In genomic region chr11:96861446-96861845, GRCm38 (mm10) we compare ENCODE assay signal across 7 mouse cellular contexts. TPM values are rescaled to one million over a fixed set of nuclear protein-coding genes. Genes with fewer than 3 reads are reported as not detected.
DNase-seq lines count a peak whose midpoint lies in the region; ATAC-seq and TF ChIP-seq lines count a peak whose summit lies in the region.

No protein-coding gene starts in this region.

- intact Hi-C loops in heart, postnatal 14 days (cut with DNase I), result loop anchor here (2.0 to 5.0 kb wide), 5 partner anchors 84 to 583 kb away; partner anchors contain the start of genes Hoxb5 and Snx11

- DNase-seq in 3134 (ENCODE audit: extremely low read depth, insufficient read length, low spot score) (peak; percentile 81), ES-E14 (ENCODE audit: low read depth, low spot score) (no peak)
- peak; percentile 83 for DNase-seq in fibroblast of lung, adult 2 months (ENCODE audit: low read depth)
- DNase-seq in heart, postnatal 14 days, result peak; percentile 53 to 62

- H3K9me3 ChIP-seq in ES-E14 (ENCODE audit: control insufficient read depth, insufficient read depth, low read depth, low read length), result no peaks in the 10 kb centered on the region
- no peaks in the 10 kb centered on the region for H3K9me3 ChIP-seq in limb, embryonic 12.5 days
- no peaks in the 10 kb centered on the region for H3K9me3 ChIP-seq in midbrain, embryonic 13.5 days

- H3K4me3 ChIP-seq in ES-E14 (ENCODE audit: insufficient read depth in 1 of 2, low read depth in 1 of 2, low read length in 2 of 2, poor library complexity in 1 of 2, severe bottlenecking in 1 of 2), result peak overlapping the region; percentile 62 to 70
- peak overlapping the region; percentile 41 for H3K4me3 ChIP-seq in limb, embryonic 12.5 days (replicated peaks)
- H3K4me3 ChIP-seq in midbrain, embryonic 13.5 days (replicated peaks), result peak overlapping the region; percentile 43

- in situ Hi-C loops in ES-E14 (cut with MboI; ENCODE audit: low sequenced_read_pairs in 2 of 2, unreplicated experiment in 2 of 2), result loop anchor here (25.0 kb wide), 2 partner anchors 299 to 574 kb away; partner anchors contain the start of genes Hoxb6 (in 1 of the 2), Hoxb7 (in 1 of the 2) and Hoxb8 (in 1 of the 2)

- 2% methylated on average over 20 of the region's 20 CpGs for WGBS in limb, embryonic 12.5 days
- 2% methylated on average over 20 of the region's 20 CpGs for WGBS in midbrain, embryonic 13.5 days

- H3K9ac ChIP-seq in ES-E14 (ENCODE audit: insufficient read depth, low read depth, low read length, poor library complexity, severe bottlenecking), result peak overlapping the region; percentile 54
- H3K9ac ChIP-seq in limb, embryonic 12.5 days (replicated peaks), result peak overlapping the region; percentile 47
- H3K9ac ChIP-seq in midbrain, embryonic 13.5 days (replicated peaks), result peak overlapping the region; percentile 57

- peak; percentile 7; the same call in 1 of the 2 replicates for ATAC-seq in limb, embryonic 12.5 days (ENCODE audit: insufficient number of reproducible peaks, insufficient read depth, low FRiP score, low TSS enrichment, low read depth)
- peak; percentile 53 for ATAC-seq in midbrain, embryonic 13.5 days
- no peak for ATAC-seq in activated CD4-positive, CD25-positive, alpha-beta regulatory T cell, adult 4 months

- peaks cover 22% of the 10 kb centered on the region for H3K27me3 ChIP-seq in limb, embryonic 12.5 days
- H3K27me3 ChIP-seq in midbrain, embryonic 13.5 days, result 0 out of 2 replicates have a peak, but pooled peaks cover 3% of the 10 kb centered on the region

- peaks cover 0 to 10% of the 10 kb centered on the region in 2 experiments; a peak in 1 of 4 replicates for H3K4me1 ChIP-seq in ES-E14 (ENCODE audit: control insufficient read depth in 2 of 2, insufficient read depth in 2 of 2, low read length in 2 of 2, poor library complexity in 1 of 2)
- H3K4me1 ChIP-seq in limb, embryonic 12.5 days (replicated peaks), result peaks cover 32% of the 10 kb centered on the region
- peaks cover 36% of the 10 kb centered on the region for H3K4me1 ChIP-seq in midbrain, embryonic 13.5 days (replicated peaks)

- H3K27ac ChIP-seq in ES-E14 (ENCODE audit: insufficient read depth, low read depth, low read length, poor library complexity, severe bottlenecking), result no peak overlapping the region
- H3K27ac ChIP-seq in limb, embryonic 12.5 days, result no peak overlapping the region
- no peak overlapping the region for H3K27ac ChIP-seq in midbrain, embryonic 13.5 days

- no peaks in the 10 kb centered on the region for H3K36me3 ChIP-seq in ES-E14 (ENCODE audit: control insufficient read depth, insufficient read depth, low read length, poor library complexity, severe bottlenecking)
- no peaks in the 10 kb centered on the region; the same call in 1 of the 2 replicates for H3K36me3 ChIP-seq in limb, embryonic 12.5 days
- H3K36me3 ChIP-seq in midbrain, embryonic 13.5 days, result no peaks in the 10 kb centered on the region

- H3K4me2 ChIP-seq in limb, embryonic 12.5 days, result peak overlapping the region; percentile 74
- peak overlapping the region; percentile 86 for H3K4me2 ChIP-seq in midbrain, embryonic 13.5 days (replicated peaks)

TF ChIP-seq in ES-E14, 5 proteins besides CTCF, POLR2A, EP300 and RAD21:
- TF ChIP-seq MAFK (IDR thresholded peaks at IDR 0.05; ENCODE audit: insufficient read depth, low read depth, low read length) (no peak), HCFC1 (IDR thresholded peaks at IDR 0.05; ENCODE audit: borderline replicate concordance, insufficient read depth, low read length) (no peak), ZC3H11A (IDR thresholded peaks at IDR 0.05; ENCODE audit: borderline replicate concordance, low read depth, low read length) (no peak), CHD2 (IDR thresholded peaks at IDR 0.05; ENCODE audit: low read depth, low read length) (no peak), ZNF384 (IDR thresholded peaks at IDR 0.05; ENCODE audit: low read depth, low read length) (no peak)

RNA-seq across cellular contexts. Expression of gene Copz2, which starts 11.8 kb away (rescaled TPM):
- total RNA-seq in ES-E14 (2012; rRNA removed), result 2.5 and 5.5 TPM in 2 replicates
- 10 to 100 TPM; 34.6 to 35.8 TPM for total RNA-seq in heart, postnatal 14 days (2021)
- 78.1 and 88.3 TPM in 2 replicates for polyA plus RNA-seq in limb, embryonic 12.5 days (2016; fragmentation: Nextera tagmentation; extraction: Ambion mirVana)
- 14.8 and 19.7 TPM in 2 replicates for polyA plus RNA-seq in midbrain, embryonic 13.5 days (2015; fragmentation: Nextera tagmentation; extraction: Ambion mirVana)
- polyA plus RNA-seq in activated CD4-positive, CD25-positive, alpha-beta regulatory T cell, adult 4 months (2017; shearing (Covaris generic)), result not detected

RNA-seq across cellular contexts. Expression of gene Nfe2l1, which starts 31.7 kb away (rescaled TPM):
- total RNA-seq in ES-E14 (2012; rRNA removed), result 166 and 208 TPM in 2 replicates
- 100 to 1,000 TPM; 346 to 358 TPM for total RNA-seq in heart, postnatal 14 days (2021)
- 66.3 and 70.1 TPM in 2 replicates for polyA plus RNA-seq in limb, embryonic 12.5 days (2016; fragmentation: Nextera tagmentation; extraction: Ambion mirVana)
- 67.8 and 69.0 TPM in 2 replicates for polyA plus RNA-seq in midbrain, embryonic 13.5 days (2015; fragmentation: Nextera tagmentation; extraction: Ambion mirVana)
- polyA plus RNA-seq in activated CD4-positive, CD25-positive, alpha-beta regulatory T cell, adult 4 months (2017; shearing (Covaris generic)), result 10 to 100 TPM; 19.7 to 22.1 TPM

RNA-seq across cellular contexts. Expression of gene Cdk5rap3, which starts 54.9 kb away (rescaled TPM):
- total RNA-seq in ES-E14 (2012; rRNA removed), result 87.5 and 134 TPM in 2 replicates
- 10 to 100 TPM; 22.3 to 23.3 TPM for total RNA-seq in heart, postnatal 14 days (2021)
- polyA plus RNA-seq in limb, embryonic 12.5 days (2016; fragmentation: Nextera tagmentation; extraction: Ambion mirVana), result 87.8 and 89.6 TPM in 2 replicates
- 103 and 104 TPM in 2 replicates for polyA plus RNA-seq in midbrain, embryonic 13.5 days (2015; fragmentation: Nextera tagmentation; extraction: Ambion mirVana)
- polyA plus RNA-seq in activated CD4-positive, CD25-positive, alpha-beta regulatory T cell, adult 4 months (2017; shearing (Covaris generic)), result 10 to 100 TPM; 86.7 to 92.1 TPM

Comparison
In these comparisons a context has a peak if more than half of its experiments do, and no peak if none do; other contexts are left out.
1. RNA of gene Copz2, which starts 11.8 kb away (polyA plus RNA-seq): 78.1 to 88.3 TPM in limb, embryonic 12.5 days and 14.8 to 19.7 TPM in midbrain, embryonic 13.5 days; not detected in activated CD4-positive, CD25-positive, alpha-beta regulatory T cell, adult 4 months; every median in the first group is over 10 times any median in the second.
2. Peak in every context shown above with its lines, with median percentiles within 50 percentile points of each other: H3K4me3 ChIP-seq and H3K9ac ChIP-seq.